Mouse (Mus musculus) CD4-positive helper T cell, adult 2 months (primary cell): ENCODE measurements around the gene Acacb.
A peak's percentile ranks its signal among the peaks of the same experiment; 100 is the strongest.

Experiments used
- DNase-seq: peaks from one replicate; pipeline ENCODE4 v3.0.0-alpha.2; 2012; ENCODE audit warnings: low read depth, missing footprints, low spot score

The Acacb gene

DNA sequence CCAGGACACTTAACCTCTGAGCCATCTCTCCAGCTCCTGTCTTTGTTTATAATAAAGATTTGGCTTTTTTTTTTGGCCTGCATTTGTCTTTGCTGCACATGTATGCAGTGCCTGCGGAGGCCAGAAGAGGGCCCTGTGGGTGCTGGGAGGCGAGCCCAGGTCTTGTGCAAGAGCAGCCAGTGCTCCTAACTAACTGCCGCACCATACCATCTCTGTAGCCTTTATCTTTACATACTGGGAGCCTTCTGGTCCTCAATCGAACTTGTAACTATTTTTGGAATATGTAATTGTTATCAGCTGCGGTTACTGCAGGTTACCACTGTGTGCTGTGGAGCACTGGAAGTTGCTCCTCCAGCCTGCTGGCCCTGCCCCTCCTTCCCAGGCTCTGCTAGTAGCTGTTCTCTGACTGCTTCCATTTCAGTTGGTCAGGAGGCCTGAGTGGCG is 12.2 kb upstream of the Acacb start:
- no peak for DNase-seq

DNA sequence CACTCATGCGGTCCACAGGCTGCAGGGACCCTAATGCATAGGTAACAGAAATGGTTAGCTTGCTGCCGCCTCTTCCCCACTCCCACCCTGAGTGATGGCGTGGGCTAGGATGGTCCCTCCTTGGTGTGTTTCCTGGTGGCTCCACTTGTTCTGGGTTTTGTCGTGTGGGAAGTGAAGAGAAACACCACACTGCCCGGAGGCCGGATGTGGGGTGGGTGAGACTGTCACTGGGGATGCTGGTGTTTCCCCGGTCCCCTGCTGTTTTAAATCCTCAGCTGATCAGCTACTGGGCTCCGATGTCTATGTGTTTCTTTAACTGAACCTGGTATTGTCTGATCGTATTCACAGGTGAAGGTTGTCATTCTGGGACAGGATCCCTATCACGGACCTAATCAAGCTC is 10.8 kb upstream of the Acacb start:
- peak; percentile 66 for DNase-seq

DNA sequence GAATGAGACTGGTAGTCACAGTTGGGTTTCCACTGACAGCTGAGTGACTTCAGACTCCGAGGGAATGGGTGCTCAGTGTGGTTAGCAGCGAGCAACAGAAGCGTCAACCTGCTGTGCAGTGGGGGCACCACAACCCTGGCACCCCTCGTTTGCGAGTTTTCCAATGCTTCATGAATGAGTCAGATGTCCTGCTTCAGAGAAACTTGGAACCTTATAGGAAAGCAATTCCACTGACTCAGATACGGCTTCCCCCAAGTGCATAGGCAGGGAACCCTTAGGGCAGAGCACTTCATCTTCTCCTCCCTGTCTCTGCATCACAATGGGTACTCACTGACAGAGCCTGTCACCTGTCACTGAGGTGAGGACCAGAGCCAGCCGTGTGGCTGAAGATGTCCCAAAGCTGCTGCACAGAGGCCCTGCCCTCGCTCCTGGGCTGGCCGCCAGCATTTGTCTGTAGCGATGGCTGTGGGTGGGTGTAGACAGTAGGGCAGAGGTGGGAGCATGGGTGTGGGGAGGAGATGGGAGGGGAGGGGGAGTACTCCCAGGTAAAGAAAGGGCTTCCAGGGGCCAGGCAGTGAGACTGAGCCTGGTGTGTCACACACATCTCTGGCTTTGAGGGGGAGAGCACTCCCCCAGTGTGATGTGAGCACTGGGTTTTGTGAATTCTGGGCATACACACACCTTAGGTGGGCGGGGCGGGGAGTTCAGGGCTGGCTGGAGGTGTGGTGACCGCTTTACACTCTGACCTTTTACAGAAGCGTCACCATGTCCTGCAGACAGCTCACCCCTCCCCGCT is 8.7 kb upstream of the Acacb start:
- no peak for DNase-seq

DNA sequence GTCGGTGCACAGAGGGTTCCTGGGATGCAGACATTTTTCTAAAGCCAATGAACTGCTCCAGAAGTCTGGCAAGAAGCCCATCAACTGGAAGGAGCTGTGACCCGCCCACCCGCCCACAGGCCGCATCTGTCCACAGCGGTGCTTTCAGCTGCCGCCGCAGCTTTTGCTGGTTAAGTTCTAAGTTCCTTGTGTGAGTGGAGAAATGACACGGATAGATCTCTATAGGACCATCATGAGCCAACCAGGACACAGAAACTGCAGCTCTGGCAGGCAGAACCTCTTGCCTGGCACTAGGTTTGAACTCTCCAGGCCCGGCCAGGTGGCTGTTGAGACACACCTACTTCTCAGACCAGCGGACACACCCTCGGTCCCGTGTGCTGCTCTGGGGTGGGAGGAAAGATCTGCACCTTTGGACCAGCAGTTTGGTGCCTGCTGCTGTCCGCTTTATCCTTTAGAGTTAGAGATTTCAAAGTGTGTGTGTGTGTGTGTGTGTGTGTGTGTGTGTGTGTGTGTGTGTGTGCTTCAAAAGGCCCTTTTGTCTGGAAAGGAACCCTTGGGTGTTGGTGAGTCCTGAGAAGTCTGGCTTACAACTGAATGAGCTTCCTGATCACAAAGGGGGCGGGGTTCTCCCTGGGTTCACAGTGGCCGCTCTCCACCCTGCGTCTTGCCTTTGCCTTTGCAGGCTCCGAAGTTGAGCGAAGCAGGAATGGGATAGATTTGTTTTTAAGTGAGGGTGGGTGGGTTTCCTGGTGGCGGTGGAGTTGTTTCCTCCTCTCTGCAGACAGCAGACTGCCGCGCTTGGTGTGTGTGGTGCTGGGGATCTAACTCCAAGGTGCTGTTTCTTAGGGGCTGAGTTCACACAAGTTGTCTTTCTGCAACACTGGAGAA is 7.8 kb upstream of the Acacb start:
- no peak for DNase-seq

DNA sequence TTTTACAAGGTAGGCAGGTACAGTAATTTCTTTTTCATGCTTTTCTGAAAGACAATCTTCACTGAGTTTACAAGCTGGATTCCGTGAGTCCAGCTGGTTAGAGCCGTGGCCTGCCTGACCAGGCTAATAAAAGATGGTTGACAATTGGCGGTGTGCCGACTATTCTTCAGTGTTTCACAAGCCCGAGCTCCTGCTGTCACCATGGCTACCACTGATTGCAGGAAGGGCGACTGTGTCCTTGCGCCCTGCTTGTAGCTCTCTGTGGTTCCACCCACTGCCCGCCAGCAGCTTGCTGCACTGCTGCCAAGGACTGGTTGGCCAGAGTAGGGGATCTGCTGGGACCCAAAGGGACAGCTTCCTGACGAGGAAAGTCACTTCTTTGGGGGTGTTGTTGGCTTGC is 7.2 kb upstream of the Acacb start:
- DNase-seq = no peak

DNA sequence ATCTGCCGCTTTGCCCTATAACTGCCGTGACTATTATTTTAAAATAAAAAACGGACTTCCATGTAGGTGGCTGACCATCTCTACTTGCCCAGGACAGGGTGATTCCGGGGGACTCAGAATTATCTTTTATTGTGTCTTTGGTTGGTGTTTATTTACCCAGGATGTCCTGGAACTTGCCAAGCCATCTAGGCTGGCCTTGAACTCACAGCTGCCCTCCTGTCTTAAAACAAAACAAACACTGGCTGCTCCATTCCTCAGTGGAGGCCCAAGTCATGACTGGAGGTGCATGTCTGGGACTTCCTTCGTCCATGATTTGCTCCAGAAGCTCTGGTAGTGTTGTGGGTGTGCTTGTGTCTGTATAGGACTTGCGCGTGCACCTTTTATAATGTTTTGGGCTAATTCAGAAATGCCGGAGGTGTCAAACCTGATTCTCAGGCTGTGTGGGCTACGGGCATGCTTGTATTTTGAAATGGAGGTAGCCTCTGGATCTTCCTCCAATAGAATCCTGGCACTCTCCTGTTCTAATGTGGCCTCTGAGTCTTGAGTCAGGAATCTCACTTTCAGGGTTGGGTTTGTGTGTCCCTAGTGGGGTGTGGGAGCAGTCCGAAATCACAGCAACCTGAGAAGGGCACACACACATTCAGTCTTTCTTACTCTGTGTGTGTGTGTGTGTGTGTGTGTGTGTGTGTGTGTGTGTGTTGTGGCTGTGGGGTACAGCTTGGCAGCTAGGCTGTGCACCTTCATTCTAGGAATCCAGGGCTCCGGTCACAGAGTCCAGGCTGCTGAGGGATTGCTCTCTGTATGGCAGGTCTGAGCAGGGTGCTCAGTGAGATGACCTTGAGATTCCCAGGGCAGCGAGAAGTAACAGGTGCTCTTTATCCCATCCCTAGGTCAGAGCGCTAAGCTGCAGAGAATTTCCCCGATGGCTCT is 973 bp downstream of the Acacb start:
- no peak for DNase-seq

DNA sequence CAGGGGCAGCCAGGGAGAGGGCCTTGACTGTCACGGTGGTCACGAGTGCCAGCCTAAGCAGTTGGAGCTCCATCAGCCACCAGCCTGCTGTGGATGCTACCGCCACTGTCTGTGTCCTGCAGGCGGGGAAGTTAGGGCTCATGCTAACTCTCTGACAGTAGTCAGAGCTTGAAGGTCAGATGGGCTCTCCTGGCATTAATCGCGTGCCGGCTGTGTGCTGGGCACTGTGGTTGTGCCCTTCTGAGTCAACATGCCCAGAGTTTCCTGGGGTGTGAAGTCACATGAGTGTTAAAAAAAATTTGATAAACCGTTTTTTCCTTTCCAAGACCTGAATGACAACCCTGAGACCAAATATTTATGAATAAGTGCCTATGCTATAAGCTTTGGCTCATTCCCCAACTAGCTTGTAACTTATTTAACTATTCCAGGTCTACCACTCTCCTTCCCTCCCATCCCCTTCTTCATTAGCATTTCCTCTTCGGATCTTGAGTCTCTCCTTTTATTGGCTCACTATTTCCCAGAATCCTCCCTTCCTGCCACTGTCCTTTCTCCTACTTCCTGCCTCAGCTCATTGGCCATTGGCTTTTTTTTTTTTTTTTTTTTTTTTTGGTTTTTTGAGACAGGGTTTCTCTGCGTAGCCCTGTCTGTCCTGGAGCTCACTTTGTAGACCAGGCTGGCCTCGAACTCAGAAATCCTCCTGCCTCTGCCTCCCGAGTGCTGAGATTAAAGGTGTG is 6.2 kb downstream of the Acacb start:
- DNase-seq = no peak

DNA sequence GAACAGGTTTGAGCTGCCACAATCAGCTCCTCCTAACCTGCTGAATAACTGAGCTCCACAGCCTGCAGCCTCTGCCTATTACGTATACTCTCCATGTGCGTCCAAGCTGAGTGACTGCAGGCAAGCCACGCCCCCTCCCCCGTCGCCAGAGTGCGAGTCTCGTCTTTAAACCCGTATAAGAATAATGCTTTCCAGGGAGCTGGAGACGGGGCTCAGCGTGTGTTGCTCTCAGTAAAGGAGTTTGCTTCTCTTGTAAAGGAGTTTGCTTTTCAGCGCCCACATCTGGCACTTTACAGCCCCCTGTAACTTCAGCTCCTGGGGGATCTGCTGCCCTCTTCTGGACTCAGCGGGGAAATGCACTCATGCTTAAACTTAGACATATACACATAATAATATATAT is 7.2 kb downstream of the Acacb start:
- DNase-seq = no peak

DNA sequence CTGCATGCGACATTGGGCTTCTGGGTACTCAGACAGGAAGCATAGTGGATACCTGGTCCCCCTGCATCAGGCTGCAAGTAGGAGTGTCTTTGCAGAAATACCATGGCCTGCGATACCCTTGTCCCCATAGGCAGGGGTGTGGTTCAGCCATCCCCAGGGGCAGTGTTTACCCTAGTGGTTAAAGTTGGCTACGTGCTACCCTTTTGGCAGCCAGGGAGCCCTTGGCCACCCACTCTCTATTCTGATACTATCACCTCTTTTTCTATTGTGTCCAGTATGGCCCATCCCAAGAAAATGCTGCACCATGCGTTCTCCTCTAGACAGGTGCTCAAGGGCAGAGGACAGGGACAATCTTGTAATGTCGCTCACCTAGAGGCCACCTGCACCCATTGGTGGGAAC is 8.4 kb downstream of the Acacb start:
- no peak for DNase-seq

DNA sequence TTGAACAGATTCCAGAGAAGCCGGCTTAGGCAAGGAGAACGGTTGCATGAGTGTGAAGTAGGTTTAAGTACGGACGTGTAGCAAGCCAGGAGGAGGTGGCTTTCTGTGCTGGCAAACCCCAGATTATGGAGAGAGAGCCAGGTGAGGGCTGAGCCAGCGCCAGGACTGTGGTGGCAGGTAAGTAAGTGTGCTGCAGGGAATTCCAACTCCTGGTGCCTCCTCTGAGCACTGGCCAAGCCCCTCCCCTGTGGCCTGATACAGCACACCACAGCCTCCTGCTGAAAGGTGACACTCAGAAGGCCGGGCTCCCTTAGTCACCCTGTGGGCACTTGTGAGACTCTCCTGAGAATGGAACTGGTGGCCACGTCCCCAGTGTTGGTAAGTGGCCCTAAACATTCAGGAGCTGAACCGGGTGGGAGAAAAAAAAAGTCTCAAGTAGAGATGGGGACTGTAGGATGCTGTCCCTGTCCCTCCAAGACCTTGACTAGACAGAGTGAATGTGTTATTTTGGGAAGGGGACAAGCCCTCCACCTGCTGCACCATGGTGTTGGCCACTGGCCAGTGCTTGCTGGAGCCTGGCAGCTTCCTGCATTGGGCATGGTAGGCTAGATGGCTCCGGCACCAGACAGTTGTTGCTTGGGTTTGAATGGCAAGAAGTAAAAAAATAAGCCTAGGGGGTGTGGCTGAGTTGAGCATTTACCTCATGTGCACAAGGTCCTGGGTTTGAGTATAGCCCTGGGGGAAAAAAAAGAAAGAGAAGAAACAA is 9.0 kb downstream of the Acacb start:
- DNase-seq = no peak

DNA sequence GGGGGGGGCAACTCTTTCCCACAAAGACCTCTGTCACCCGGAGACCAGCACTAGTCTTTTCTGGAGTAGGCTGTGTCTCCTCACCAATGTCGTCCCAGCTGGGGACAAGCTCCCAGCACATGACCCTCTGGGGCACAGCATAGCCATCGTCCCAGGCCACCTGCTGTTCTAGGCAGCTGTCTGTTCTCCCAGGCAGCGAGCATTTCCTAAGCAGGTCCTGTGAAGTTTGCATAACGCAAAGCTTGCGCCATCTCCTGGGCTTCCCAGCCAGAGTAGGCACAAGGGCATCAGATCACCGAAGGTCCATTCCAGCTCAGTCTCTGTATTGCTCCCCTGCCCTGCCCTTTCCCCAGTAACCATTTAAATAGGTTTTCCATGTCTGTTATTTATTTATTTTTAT is 10.9 kb downstream of the Acacb start:
- DNase-seq = no peak

DNA sequence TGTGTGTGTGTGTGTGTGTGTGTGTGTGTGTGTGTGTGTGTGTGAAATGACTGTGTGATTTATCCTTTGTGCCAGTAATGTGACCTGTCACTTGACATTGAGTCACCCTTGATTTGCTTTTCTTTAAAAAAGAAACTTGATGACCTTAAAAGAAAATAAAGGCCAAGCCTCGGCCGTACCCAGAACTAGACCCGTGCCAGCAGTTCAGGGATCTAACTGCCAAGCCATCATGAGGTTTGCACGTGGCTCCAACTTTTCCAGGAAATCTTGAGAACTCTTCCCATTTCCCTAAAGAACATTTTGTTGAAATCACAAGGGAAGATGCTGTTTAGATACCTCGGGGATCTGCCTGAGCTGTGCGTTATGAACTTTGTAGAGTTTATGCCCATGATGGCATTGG is 15.1 kb downstream of the Acacb start:
- DNase-seq = no peak

DNA sequence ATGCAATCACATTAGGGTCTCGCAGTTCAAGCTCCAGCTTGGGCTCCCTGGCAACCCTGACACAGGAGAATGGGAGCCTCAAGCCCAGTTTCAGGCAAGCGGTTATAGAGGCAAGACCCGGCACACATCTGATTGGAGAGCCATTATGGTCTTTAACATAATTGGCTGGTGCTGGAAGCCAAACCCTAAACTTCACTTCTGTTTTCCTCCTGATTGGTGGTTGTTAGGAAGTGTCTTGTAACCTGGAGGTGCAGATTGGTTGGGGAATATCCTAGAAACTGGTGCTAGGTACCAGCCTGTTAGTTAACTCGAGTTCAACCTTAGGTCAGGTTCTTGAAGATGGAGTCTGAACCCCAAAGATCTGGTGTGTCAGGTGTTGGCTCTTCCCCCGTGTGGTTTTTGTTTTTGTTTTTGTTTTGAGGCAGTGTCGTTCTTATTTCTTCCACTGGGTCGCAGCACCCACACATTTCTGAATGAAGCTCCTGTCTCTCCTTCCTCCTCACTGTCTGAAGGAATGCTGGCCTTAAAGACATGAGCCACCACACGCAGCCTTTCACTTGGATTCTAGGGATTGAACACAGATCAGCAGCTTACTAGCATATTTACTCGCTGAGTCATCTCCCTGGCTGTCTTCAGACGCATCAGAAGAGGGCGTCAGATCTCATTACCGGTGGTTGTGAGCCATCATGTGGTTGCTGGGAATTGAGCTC is 15.9 kb downstream of the Acacb start:
- no peak for DNase-seq

DNA sequence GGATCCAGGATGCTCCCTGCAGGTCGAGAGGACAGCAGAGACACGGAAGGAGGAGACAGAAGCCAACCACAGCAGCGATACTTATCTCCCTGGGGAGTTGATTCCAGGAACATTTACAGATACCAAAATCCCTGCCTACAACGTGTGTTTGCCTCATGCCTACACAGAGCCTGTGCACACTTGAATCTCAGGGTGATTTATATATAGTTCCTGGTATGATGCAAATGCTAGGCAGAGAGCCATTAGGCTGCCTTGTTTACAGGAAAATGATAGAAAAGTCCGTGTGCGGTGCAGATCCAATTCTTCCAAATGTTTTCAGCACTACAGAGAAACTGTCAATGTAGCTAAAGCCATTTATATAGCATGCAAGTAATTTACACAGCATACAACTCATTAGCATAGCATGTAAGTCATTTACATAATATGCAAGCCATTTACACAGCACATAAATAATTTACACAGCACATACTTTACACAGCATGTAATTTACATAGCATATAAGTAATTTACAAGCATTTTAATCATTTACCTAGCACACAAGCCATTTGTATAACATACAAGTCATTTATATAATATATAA is 16.9 kb downstream of the Acacb start:
- DNase-seq = no peak

DNA sequence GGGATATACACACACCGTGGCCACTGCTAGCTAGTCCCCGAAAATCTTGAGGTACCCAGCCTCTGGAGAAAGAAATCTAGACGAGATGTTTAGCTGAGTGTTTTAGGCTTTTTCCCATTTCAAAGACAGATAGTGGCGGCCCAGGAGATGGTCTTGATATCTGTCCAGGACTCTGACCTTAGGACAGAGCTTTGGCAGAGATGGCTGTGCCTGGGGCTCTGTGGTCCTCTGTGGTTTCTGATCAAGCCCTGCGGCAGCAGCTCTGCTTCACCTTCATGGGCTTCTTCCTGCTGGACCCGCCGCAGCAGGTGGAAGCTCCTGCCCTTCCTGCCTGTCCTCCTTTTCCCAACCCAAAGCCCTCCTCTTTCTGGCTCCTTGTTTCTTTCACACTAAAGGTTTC is 24.0 kb downstream of the Acacb start:
- DNase-seq = no peak

DNA sequence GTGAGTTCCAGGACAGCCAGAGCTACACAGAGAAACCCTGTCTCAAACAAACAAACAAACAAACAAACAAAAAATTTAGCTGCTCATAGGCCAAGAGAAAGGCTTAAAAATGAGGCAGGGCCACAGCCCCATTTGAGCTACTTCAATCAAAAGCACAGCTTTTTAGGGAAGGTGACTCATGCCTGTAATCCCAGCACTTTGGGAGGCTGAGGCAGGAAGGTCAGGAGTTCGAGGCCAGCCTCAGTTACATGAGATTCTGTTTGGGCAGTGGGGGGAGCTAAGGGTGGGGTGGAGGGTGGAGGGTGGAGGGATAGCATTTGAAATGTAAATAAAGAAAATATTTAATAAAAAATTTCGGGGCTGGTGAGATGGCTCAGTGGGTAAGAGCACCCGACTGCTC is 26.6 kb downstream of the Acacb start:
- no peak for DNase-seq

DNA sequence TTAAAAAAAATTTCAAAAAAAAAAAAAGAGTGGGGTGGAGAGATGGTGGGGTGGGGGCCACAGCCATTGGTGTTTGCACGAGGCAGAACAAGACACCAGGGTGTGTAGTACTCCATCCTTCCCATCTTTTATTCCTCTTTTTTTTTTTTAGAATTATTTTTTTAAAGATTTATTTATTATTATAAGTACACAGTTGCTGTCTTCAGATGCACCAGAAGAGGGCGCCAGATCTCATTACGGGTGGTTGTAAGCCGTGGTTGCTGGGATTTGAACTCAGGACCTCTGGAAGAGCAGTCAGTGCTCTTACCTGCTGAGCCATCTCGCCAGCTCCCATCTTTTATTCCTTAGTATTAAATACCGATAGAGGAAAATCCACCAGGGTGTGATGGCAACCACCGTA is 27.1 kb downstream of the Acacb start:
- peak; percentile 18 for DNase-seq

DNA sequence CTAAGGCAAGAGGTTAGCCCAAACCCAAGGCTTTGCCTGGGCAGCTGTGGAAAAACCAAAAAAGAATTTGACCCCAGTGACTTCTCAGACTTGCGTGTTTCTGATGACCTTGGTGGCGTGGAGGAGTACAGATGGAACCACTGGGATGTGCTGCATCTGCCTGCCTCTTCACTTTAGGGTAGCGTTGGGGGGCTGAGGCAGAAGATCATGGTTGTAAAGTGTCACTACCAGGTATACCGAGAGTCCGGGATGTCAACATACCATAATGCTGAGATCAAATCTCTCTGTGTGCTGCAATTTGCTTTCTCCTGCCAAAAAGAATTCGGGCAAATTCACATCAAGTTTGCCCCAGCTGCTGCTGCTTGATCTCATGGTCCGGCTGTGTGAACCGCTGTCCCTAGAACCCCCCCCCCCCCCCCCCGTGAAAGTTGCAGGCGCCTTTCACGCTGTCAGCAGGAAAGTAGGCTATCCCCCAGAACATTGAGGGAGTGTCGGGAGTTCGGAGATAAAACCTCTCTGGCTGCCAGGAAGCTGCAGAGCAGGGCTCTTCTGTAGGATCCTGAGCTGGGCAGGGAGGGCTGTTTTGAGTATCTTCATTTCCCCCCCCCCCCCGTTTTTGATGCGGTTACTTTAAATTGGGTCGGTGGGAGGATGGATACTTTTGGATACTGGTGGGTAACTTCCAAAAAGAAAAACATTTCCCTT is 27.7 kb downstream of the Acacb start:
- no peak for DNase-seq

DNA sequence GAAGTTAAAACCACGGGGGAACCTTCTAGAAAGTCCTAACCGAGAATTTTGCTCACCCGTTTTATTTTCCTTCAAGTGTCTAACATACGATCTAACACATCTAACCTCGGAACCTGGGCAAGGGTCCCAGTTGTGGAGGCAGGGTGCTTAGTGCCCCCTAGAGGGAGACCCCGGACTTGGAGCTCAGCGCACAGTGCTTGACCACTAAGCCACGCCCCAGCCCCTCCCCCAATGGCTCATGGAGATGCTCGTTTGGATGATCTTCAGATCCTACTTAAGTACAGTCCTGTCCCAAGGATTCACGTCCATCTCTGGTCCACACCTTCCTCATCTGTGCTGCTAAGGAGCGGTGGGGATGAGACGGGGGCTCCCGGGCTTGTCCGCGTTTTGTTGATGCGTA is 28.3 kb downstream of the Acacb start:
- DNase-seq = peak; percentile 28
